Mouse (Mus musculus) spleen, postnatal 14 days (tissue): ENCODE results near the gene Acap1.
"Not testable (repeated sequence)": the region's sequence is repeated elsewhere in the genome, so short reads cannot be mapped to it uniquely, and the experiment has no call there.

Experiments
- DNase-seq, 2 experiments: peaks; one replicate each; pipeline ENCODE4 v3.0.0; 2021 to 2022; ENCODE audit warnings: low spot score in 2 of 2

The Acap1 gene

DNA sequence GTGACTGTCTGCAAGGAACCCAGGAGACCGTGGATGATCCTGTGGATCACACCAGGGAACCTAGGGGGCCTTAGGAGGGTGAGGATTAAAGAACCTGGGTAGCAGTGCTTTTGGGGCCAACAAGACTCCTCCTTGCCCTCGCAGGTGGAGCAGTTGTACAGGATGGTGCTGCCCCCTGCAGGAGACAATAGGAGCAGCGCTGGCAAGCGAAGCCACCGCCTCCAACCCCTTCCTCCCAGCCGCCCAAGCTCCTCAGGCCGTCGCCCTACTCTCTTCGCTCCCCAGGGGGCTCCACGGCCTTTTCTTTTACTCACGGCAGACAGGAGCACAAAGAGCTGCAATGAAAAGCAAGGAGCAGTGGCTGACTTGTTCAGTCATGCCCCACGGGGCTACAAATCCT is 18.5 kb downstream of the Acap1 start:
- DNase-seq: peak; percentile 79 to 89

- DNase-seq: no peak
Observed at GRCm38 (mm10) chr11:69876186-69876585, 19.2 kb downstream of the Acap1 start.

DNA sequence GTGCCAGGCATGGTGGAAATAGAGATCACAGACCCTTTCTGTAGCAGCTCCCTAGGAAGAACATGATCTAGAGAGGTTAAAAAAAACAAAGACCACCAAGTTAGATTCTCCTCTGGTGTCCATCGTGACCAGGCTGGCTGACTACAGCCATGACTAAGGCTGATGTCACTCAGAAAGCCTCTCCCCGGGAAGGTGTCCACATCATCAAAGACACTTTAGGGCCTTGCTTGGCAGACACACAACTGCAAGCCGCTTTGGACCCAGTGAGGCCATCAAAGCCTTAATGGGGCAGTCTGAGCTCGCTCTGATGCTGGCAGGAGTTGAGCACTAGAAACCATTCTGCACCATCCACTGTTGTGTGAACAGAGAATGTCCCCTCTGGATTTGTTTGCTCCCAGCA is 22.9 kb downstream of the Acap1 start:
- DNase-seq: no peak

DNA sequence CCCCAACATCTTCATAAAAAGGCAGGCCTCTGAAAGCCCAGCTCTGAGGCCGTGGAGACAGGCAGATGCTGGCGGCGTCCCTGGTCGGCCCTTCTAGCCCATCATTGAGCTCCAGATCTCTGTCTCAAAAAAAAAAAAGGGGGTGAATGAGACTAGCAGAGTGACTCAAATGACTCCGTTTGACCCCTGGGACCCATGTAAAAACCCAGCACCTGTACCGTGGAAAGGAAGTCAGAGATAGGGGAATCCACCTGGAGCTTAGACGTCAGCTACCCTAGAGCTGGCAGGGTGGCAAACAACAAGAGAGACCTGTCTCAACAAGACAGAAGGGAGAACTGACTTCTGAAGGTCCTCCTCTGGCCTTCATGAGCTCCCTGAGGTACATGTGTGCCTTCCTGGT is 23.5 kb downstream of the Acap1 start:
- DNase-seq: no peak

- DNase-seq: no peak
Observed at GRCm38 (mm10) chr11:69870289-69871069, 24.9 kb downstream of the Acap1 start.

DNA sequence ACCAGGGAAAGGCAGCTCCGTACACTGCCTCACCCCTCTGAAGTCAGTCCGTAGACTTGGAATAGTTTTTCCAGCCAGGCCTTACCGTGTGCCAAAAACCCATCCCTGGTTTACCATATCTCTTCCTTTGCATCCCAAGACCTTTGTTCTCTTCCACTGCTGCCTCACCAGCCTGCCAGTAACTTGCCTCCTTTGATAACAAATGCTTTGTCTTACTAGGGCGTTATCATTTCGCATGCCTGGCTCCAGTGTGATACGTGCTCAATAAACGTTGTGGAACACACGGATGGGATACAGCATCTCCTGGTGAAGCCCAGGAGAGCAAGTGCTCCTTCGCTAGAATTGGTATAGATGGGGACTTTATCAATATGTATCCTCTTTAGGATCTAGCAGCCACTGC is 28.0 kb downstream of the Acap1 start:
- DNase-seq: no peak

DNA sequence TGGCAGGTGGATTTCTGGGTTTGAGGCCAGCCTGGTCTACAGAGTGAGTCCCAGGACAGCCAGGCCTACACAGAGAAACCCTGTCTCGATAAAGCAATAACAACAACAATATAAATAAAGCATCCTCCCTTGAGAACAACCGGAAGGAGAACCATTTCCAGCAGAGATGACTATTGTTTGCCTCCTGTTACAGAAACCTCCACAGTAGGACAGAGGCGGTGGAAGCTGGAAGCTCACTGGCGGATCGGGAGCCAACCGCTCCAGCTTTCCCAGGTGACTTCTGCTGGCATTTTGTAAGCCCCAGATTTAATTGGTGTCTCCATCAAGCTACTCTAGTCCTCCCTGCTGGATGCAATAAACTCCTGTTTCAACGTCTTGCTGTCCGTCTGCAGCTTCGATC is 29.8 kb downstream of the Acap1 start:
- no peak for DNase-seq

DNA sequence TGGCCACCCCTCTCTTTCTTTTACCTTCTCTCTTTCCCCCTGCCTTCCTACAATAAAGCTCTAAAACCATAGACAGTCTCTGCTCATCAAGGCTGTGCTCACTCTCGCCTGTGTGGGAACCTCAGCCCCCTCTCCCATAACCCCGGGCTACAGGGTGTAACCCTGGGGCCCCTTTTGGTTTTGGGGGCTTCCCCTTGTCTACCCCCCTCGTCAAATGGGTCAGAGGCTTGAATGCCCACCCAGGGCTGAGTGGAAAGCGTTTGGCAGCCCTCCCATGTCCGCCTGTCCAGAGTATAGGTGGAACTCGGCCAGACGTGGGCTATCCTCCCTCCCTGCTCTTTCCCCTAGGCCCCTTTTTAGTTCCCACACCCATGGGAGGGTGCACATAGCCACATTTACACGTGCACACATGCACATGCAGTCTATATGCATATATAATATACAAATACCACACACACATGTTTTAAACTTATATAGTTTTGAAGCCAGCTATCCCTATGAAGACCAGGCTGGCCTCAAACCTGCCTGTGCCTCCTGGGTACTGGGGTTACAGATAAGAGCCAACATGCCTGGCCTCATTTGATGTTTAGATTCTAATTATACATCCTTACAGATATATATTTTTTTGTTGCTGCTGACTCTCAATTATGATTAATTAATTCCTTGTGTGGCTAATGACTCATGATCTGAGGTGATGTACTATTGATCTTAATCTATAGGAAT is 31.0 kb downstream of the Acap1 start:
- DNase-seq: no peak

GRCm38 (mm10) chr11:69863729-69864128 is 31.6 kb downstream of the Acap1 start:
- DNase-seq: not testable (repeated sequence)

DNA sequence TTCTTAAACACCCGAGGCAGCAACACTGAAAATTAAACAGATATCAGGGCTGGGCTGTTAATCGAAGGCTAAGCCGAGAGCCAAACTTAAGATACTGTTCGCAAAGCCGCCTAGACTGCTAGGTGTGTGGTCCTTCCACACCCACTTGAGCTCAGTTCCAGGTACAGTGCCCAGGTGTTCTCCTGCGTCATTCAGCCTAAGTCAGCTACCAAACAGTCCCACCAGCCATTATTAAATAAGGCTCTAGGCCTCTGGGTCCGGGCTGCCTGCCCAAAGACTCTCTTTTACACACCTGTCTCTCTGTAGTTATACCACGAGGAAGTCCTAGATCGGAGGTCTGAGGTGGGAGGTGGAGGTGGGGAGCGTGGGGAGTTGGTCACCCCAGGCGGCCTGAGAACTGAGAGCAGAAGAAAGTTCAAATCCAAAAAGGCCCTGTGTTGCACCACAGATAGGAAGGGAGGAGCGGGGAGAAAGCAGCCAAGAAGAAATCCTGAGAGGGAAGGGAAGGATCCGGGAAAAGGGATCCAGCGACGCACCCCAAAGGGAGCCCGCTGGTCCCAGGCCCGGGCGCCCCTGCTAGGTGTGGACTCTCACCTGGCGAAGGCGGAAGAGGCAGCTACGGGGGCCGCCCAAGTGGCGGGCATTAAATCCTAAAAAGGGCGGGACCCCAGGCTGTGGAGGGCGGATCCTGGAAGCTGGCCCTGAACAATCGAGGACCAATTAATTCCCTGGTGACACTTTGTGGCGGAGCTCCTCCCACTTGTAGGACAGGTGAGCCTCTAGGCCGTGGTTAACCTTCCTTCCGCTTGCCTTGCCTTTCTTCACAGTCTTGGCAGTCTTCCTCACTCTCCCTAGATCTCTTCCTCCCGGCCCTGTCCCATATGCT is 37.0 kb downstream of the Acap1 start, which contains the start of gene Tnk1:
TSS of gene Tnk1 (minus strand) at position 618 of the 886 bp plus-strand sequence.
- DNase-seq: no peak

DNA sequence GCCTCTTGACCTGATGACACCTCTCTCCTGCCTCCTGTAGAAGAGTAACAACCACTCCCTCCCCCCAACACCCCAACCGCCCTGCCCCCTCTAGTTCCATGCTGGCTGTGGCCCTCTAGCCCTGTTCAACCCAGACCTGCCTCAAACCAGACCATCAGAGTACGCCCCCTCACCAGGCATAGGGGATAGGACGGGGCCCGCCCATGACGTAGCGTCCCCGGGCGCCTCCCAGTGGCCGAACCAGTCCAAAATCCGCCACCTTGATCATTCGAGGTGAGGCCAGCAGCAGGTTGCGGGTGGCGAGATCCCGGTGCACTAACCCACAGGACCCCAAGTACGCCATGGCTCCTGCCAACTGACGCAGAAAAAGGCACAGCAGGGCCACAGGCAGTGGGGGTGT is 40.0 kb downstream of the Acap1 start:
- peak; percentile 63 to 73 for DNase-seq

- no peak for DNase-seq
Observed at GRCm38 (mm10) chr11:69854680-69855079, 40.7 kb downstream of the Acap1 start.

GRCm38 (mm10) chr11:69853994-69854393 is 41.3 kb downstream of the Acap1 start:
- peak; percentile 69 to 74 for DNase-seq

- DNase-seq: no peak
Observed at GRCm38 (mm10) chr11:69850754-69851153, 44.6 kb downstream of the Acap1 start.

DNA sequence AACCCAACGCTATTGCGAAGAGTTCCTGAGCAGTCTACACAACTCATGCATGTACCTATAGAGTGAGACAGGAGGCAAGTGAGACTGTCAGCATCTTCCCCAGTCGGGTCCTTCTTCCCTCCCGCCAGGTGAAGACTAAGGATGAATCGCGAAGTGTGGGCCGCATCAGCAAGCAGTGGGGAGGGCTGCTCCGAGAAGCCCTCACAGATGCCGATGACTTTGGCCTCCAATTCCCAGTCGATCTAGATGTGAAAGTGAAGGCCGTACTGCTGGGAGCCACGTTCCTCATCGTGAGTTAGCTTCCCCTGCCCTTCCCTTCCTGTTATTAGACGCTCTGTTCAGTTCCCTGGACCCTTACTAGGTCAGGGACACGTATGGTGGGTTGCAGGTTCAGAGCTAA is 45.5 kb downstream of the Acap1 start:
- DNase-seq: no peak

GRCm38 (mm10) chr11:69849128-69849527 is 46.2 kb downstream of the Acap1 start:
- no peak for DNase-seq

GRCm38 (mm10) chr11:69848021-69848420 is 47.3 kb downstream of the Acap1 start:
- DNase-seq: no peak

GRCm38 (mm10) chr11:69846738-69847688 is 48.3 kb downstream of the Acap1 start:
- no peak for DNase-seq

DNA sequence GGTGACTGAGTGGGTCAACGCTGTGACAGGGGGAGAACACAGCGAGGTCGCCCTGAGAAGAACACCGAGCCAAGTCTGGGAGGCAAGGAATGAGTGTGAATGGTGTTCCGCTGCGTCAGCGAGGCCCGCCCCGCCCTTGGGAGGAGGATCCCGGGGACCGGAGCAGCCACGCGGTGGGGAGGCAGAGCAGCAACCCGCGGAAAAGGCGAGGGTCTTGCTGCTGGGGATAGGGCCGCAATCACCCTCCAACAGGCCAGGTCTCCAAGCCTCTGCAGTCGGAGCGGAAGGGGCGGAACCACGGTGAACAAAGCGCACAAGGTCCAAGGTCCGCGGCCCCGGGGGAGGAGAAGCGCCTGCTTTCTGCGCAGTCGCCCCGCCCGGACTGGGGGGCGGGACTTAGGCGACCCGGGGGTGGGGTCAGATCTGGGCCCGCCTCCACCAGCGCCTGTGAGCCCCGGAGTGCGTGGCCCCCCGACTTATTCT is 49.1 kb downstream of the Acap1 start, which contains the start of gene Plscr3:
TSS of gene Plscr3 (plus strand) at position 179 of the 483 bp plus-strand sequence.
- DNase-seq: peak; percentile 89 to 91

DNA sequence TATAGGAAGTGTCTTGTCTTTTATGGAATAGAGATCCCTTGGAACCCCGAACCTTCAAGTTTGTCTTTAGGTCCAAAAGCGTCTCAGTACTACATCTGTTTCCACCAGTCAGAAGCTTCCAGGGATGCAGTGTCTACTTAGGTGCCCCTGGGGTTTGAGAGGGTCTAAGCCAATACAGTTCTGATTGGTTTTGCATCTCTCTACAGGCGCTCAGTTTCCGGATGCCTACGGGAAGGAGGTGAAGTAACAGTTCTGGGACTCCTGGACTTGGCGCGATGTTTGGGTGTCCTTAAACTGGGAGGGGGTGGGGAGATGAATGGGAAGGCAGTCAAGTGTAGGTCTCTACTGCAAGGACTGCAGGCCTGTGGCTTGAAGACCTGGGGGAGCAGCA is 56.6 kb downstream of the Acap1 start:
- no peak for DNase-seq
